Mouse (Mus musculus) CD4-positive, CD25-positive, alpha-beta regulatory T cell, adult 2 months (primary cell): ENCODE results near the gene Ins2.

Source experiments
- DNase-seq: peaks from one replicate; pipeline ENCODE4 v3.0.0-alpha.2; 2012; ENCODE audit warnings: low read depth, low spot score

Gene Ins2

GRCm38 (mm10) chr7:142663931-142664421 is 79.2 kb downstream of the Ins2 start:
- no peak for DNase-seq

DNA sequence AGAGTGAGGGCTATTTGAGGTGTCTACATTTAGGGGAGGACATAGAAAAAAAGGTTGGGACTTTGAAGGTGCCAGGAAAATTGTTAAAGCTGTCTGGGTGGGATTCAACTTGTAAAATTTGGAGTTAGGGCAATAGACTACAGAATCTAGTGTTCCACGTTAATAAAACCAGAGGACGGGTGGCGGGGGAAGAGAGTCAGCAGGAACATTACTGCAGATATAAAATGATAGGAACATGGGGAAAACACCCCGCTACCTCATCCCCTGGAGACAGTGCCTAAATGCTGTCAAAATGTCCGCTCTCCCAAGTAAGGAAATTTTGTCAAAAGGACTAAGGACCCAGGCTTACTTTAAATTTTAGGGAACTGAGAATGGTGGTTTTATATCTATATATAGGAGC is 80.0 kb downstream of the Ins2 start:
- DNase-seq, result no peak

- no peak for DNase-seq
Measured at GRCm38 (mm10) chr7:142661811-142662210, 81.4 kb downstream of the Ins2 start.

- no peak for DNase-seq
Measured at GRCm38 (mm10) chr7:142661046-142661445, 82.1 kb downstream of the Ins2 start.

DNA sequence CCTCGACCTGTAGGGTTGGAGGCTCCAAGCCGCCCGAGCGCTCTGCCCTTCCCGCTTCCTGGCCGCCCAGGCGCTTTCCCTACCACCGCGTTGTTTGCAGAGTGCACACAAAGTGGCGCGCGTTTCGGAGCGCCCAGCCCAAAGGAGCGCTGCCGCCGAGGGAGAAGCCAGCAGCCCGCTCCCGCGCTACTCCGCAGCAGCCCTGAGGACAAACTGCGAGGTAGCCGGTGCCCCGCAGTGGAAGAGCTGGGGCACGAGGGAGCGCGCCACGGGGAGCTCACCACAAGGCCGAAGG is 82.6 kb downstream of the Ins2 start:
- no peak for DNase-seq

DNA sequence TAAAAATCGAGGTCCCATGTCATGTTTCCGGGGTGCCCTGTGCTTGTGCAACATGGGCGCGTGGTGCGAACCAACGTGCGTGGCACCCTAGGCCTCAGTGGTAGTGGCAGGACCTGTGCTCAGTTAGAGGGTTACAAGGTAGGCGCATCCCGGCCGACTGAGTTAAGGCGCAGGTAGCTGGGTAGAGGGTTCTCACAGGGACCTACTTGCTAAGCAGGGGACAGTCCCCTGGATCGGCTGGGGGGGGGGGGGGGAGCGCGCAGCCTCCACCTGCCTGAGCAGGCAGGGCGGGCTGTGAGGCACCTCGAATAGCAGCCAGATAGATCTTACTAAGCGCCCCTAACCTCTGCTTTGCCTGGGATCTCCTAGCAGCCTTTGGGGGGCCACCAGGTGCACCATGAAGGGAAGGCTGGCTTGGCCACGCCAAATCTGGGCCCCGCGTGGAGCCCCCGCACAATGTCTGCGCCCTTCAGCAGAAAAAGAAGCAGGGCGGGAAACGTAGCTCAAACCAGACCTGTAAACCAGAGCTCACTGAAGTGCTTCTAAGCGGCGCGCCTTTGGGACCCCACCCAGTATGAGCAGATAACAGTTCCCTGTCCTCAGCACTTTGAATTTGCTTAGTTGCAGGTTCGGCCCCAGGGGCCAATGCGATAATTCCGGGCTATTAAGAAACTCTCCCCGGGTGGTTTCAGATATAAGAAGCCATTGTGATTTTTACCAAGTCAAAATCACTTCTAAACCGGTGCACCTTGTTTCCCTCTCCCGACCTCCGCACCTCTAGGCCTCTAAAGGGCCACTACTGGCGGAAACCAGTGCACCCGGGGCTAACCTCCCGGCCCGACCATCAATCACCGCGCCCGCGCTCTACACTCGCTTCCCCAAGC is 83.2 kb downstream of the Ins2 start:
- DNase-seq, result peak; percentile 19

- peak; percentile 33 for DNase-seq
Measured at GRCm38 (mm10) chr7:142659181-142659681, 84.0 kb downstream of the Ins2 start.

GRCm38 (mm10) chr7:142658681-142659180 is 84.5 kb downstream of the Ins2 start:
- peak; percentile 20 for DNase-seq

- no peak for DNase-seq
Measured at GRCm38 (mm10) chr7:142657821-142658614, 85.2 kb downstream of the Ins2 start.

DNA sequence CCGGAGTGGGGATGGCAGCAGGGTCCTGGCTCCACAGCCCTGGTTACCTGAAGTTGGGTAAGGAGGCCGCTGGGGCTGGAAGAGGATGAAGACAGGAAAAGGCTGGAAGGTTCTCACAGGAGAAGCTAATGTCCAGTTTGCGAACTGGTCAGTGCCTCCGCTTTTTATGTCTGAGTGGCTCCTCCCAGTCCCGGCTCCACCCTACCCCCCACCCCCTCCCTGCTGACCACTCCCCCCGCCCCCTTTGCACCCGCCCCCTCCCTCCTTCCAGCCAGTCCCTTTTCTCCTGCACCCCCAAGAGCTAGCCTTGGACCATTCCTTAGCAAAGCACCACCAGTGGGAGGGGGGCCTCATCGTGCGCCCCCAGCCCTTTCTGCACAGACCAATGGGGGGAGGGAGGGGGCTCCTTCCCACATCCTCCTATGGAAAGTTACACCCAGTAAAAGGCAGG is 85.8 kb downstream of the Ins2 start:
- DNase-seq, result no peak

DNA sequence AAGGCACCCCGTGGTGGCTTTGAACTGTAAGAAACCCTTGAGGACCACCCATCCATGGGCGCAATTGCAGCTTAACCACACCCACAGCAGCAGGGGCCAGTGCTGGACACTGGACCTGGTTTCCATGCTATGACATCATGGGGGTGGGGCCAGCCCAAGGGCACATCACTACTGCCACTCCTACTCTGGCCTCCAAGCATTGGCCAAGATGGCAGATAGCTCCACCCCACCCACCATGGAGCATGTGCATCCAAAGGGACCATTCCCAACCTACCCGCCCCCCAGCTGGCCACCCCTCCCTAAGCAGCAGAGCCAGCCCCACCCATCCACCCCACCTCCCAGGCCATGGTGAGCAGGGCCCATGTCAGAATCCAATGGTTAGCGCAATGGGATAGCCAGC is 87.1 kb downstream of the Ins2 start:
- no peak for DNase-seq

- DNase-seq, result no peak
Measured at GRCm38 (mm10) chr7:142655633-142656032, 87.5 kb downstream of the Ins2 start.

DNA sequence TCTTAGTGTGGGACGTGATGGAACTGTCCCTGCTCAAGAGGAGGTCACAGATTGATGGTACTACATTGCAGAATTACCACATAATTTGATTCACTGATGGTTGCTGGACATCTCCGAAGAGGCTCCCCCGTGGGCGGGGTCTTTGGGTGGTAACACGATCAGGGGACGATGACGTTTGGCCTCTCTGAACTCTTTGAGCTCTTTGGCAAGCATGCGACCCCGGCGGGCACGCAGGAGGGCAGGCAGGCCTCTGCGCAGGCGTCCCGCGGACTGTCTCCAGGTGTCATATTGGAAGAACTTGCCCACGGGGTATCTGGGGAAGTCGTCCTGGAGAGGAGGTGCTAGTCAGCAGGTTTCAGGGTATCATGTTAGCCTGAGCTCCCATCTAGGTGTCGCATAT is 89.5 kb downstream of the Ins2 start:
- DNase-seq, result no peak

GRCm38 (mm10) chr7:142646676-142647075 is 96.5 kb downstream of the Ins2 start:
- DNase-seq, result no peak

DNA sequence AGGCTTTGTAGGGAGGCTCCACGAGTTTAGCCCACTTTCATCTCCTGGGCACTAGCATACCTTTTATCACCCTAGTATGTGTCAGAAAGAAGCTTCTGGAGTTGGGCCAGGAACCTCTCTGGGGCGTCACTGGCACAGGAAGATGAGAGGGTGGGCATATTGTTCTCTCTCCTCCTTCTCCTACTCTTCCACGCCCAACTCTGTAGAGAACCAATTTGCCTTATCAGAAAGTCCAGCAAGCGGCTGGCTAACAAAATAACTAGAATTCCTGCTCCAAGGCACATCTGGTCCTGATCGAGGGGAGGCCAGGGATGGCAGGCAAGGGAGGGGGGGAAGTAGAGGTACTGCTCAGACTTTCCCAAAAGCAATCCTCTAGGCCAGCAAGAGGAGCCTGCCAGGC is 98.1 kb downstream of the Ins2 start:
- no peak for DNase-seq

DNA sequence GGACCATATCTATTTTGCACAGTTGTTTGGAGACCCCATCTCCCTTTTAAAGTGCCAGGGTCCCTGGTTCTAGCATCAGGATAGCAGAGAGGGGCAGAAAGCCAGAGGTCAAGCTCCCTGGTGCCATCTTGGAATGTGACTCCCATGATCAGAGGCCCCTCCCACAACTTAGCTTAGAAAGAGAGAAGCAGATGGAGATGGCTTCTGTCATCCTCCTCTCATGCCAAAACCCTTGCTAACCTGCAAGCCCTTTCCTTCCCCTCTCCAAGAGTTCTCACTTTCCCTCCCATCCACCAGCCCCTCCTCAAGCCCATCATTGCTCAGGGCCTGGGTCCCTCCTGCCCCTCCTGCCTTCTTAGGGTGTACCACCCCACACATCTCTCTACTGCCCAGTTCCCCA is 107.0 kb downstream of the Ins2 start:
- no peak for DNase-seq

DNA sequence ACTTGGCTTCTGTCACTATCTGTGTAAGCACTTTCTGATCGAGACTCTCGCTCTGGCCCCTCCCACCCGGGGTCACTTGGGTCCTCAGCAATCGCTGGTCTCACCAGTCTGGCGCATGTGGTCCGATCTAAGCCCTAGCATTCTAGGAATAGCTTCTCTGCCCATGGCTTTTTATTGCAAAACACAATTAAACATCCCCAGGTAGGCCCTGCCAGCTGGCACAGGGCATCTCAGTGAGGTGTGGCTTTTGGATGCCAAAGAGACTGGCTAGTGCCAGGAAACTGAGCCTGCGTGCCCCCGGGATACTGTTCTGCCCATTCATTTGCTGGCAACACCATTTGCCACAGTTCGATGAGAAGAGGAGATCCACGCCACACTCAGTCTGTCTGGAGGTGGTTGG is 112.5 kb downstream of the Ins2 start:
- DNase-seq, result no peak

DNA sequence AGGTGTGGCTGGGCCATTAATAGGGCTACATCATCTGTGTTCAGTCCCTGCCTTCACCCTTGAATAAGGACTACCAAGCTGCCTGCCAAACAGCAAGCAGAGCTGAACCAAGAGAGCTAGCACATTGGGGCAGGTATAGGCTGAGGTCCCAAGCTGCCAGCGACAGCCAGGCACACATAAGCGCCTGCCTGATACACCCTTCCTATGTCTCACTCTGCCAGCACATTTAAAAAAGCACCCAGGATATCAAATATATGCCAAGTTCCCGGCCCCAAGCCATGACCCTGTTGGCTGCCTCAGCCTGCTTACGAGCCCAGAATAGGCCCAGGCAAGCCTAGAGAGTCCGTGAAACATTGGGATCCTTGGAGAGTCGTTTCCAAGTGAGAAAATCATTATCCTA is 113.4 kb downstream of the Ins2 start:
- DNase-seq, result no peak
